Mouse (Mus musculus): ENCODE data around the gene Cyp2d26. TPM values are rescaled to one million over a fixed set of nuclear protein-coding genes. Genes with fewer than 3 reads are reported as not detected.

The Cyp2d26 gene
- total RNA-seq (2018; cell fraction: chromatin; rRNA removed): 1 to 10 TPM in 1 of 26 experiments, not detected in 25; 1.2 TPM
- total RNA-seq (2018; cell fraction: cytosol; rRNA removed): not detected
- under 1 TPM in 1 of 26 experiments, not detected in 25; 0.50 TPM for total RNA-seq (2018; cell fraction: nucleus; rRNA removed)
- polyA plus RNA-seq (2018): not detected in 3 replicates

GRCm38 (mm10) chr15:82794277-82794676, at the start of gene Cyp2d26:
TSS of gene Cyp2d26 (minus strand) at chr15:82794294.
- H3K79me2 ChIP-seq (ENCODE audit: inconsistent target): no peaks in the 10 kb centered on the region

GRCm38 (mm10) chr15:82839146-82839545, 45.1 kb upstream of the Cyp2d26 start:
- H3K27ac ChIP-seq: no peak overlapping the region
- 86% methylated on average over 3 of the region's 3 CpGs for WGBS (ENCODE audit: missing documents)
- peaks cover 8% of the 10 kb centered on the region; the same call in 1 of the 2 replicates for H3K79me2 ChIP-seq (ENCODE audit: inconsistent target)
- H3K36me3 ChIP-seq (ENCODE audit: inconsistent target): no peaks in the 10 kb centered on the region
- no peak overlapping the region for H3K4me3 ChIP-seq (ENCODE audit: inconsistent target)

More at GRCm38 (mm10) chr15:82794277-82794676, at the start of gene Cyp2d26:
- Histone ChIP-seq H3K4me3 (ENCODE audit: inconsistent target) (no peak within 1 kb of the TSS), H3K27ac (no peak within 1 kb of the TSS), H3K36me3 (ENCODE audit: inconsistent target) (no peaks in the 10 kb centered on the region)
- 100% methylated on average over 5 of the region's 5 CpGs for WGBS (ENCODE audit: missing documents)

- no peaks in the 10 kb centered on the region for H3K36me3 ChIP-seq (ENCODE audit: inconsistent target)
- WGBS (ENCODE audit: missing documents): 98% methylated on average over 6 of the region's 6 CpGs
- no peak overlapping the region for H3K4me3 ChIP-seq (ENCODE audit: inconsistent target)
- H3K79me2 ChIP-seq (ENCODE audit: inconsistent target): peaks cover 31% of the 10 kb centered on the region; the same call in 1 of the 2 replicates
- H3K27ac ChIP-seq: no peak overlapping the region
Measured at GRCm38 (mm10) chr15:82829917-82830316, 35.8 kb upstream of the Cyp2d26 start.

- peaks cover 27% of the 10 kb centered on the region; the same call in 1 of the 2 replicates for H3K79me2 ChIP-seq (ENCODE audit: inconsistent target)
- H3K36me3 ChIP-seq (ENCODE audit: inconsistent target): peaks cover 4% of the 10 kb centered on the region; the same call in 1 of the 2 replicates
- H3K4me3 ChIP-seq (ENCODE audit: inconsistent target): no peak overlapping the region
- H3K27ac ChIP-seq: no peak overlapping the region
Measured at GRCm38 (mm10) chr15:82825866-82826265, 31.8 kb upstream of the Cyp2d26 start.

- Histone ChIP-seq H3K36me3 (ENCODE audit: inconsistent target) (peaks cover 4% of the 10 kb centered on the region; the same call in 1 of the 2 replicates), H3K27ac (no peak overlapping the region)
- WGBS (ENCODE audit: missing documents): 100% methylated on average over 2 of the region's 4 CpGs
Measured at GRCm38 (mm10) chr15:82822347-82822746, 28.3 kb upstream of the Cyp2d26 start.

GRCm38 (mm10) chr15:82821657-82822056, 27.6 kb upstream of the Cyp2d26 start:
- H3K4me3 ChIP-seq (ENCODE audit: inconsistent target): no peak overlapping the region
- H3K27ac ChIP-seq: no peak overlapping the region
- 86% methylated on average over 1 of the region's 1 CpGs for WGBS (ENCODE audit: missing documents)
- peaks cover 6% of the 10 kb centered on the region; the same call in 1 of the 2 replicates for H3K79me2 ChIP-seq (ENCODE audit: inconsistent target)
- H3K36me3 ChIP-seq (ENCODE audit: inconsistent target): peaks cover 4% of the 10 kb centered on the region; the same call in 1 of the 2 replicates

More at GRCm38 (mm10) chr15:82822347-82822746, 28.3 kb upstream of the Cyp2d26 start:
- Histone ChIP-seq H3K4me3 (ENCODE audit: inconsistent target) (no peak overlapping the region), H3K79me2 (ENCODE audit: inconsistent target) (peaks cover 13% of the 10 kb centered on the region; the same call in 1 of the 2 replicates)

- Histone ChIP-seq H3K79me2 (ENCODE audit: inconsistent target) (no peaks in the 10 kb centered on the region), H3K4me3 (ENCODE audit: inconsistent target) (no peak overlapping the region), H3K36me3 (ENCODE audit: inconsistent target) (peaks cover 6% of the 10 kb centered on the region; the same call in 1 of the 2 replicates), H3K27ac (no peak overlapping the region)
- WGBS (ENCODE audit: missing documents): 100% methylated on average over 4 of the region's 4 CpGs
Measured at GRCm38 (mm10) chr15:82815296-82815695, 21.2 kb upstream of the Cyp2d26 start.

GRCm38 (mm10) chr15:82814806-82815205, 20.7 kb upstream of the Cyp2d26 start:
- Histone ChIP-seq H3K79me2 (ENCODE audit: inconsistent target) (no peaks in the 10 kb centered on the region), H3K4me3 (ENCODE audit: inconsistent target) (no peak overlapping the region), H3K36me3 (ENCODE audit: inconsistent target) (peaks cover 6% of the 10 kb centered on the region; the same call in 1 of the 2 replicates), H3K27ac (no peak overlapping the region)
- 78% methylated on average over 4 of the region's 4 CpGs for WGBS (ENCODE audit: missing documents)

- H3K36me3 ChIP-seq (ENCODE audit: inconsistent target): peaks cover 6% of the 10 kb centered on the region; the same call in 1 of the 2 replicates
- H3K79me2 ChIP-seq (ENCODE audit: inconsistent target): no peaks in the 10 kb centered on the region
- WGBS (ENCODE audit: missing documents): 96% methylated on average over 7 of the region's 7 CpGs
- no peak overlapping the region for H3K4me3 ChIP-seq (ENCODE audit: inconsistent target)
- H3K27ac ChIP-seq: no peak overlapping the region
Measured at GRCm38 (mm10) chr15:82814321-82814720, 20.2 kb upstream of the Cyp2d26 start.

GRCm38 (mm10) chr15:82810556-82810955, 16.5 kb upstream of the Cyp2d26 start:
- no CpG with 5 or more reads among the region's 1 CpGs for WGBS (ENCODE audit: missing documents)
- Histone ChIP-seq H3K79me2 (ENCODE audit: inconsistent target) (no peaks in the 10 kb centered on the region), H3K4me3 (ENCODE audit: inconsistent target) (no peak overlapping the region), H3K27ac (no peak overlapping the region), H3K36me3 (ENCODE audit: inconsistent target) (peaks cover 6% of the 10 kb centered on the region; the same call in 1 of the 2 replicates)

GRCm38 (mm10) chr15:82809511-82809910, 15.4 kb upstream of the Cyp2d26 start:
- H3K4me3 ChIP-seq (ENCODE audit: inconsistent target): no peak overlapping the region
- H3K27ac ChIP-seq: no peak overlapping the region
- 81% methylated on average over 4 of the region's 6 CpGs for WGBS (ENCODE audit: missing documents)
- H3K79me2 ChIP-seq (ENCODE audit: inconsistent target): no peaks in the 10 kb centered on the region
- peaks cover 6% of the 10 kb centered on the region; the same call in 1 of the 2 replicates for H3K36me3 ChIP-seq (ENCODE audit: inconsistent target)

- WGBS (ENCODE audit: missing documents): 65% methylated on average over 5 of the region's 5 CpGs
- Histone ChIP-seq H3K4me3 (ENCODE audit: inconsistent target) (no peak overlapping the region), H3K36me3 (ENCODE audit: inconsistent target) (no peaks in the 10 kb centered on the region), H3K27ac (no peak overlapping the region), H3K79me2 (ENCODE audit: inconsistent target) (no peaks in the 10 kb centered on the region)
Measured at GRCm38 (mm10) chr15:82806969-82807763, 13.1 kb upstream of the Cyp2d26 start.

GRCm38 (mm10) chr15:82804708-82805639, 10.9 kb upstream of the Cyp2d26 start:
- 75% methylated on average over 5 of the region's 5 CpGs for WGBS (ENCODE audit: missing documents)
- H3K36me3 ChIP-seq (ENCODE audit: inconsistent target): no peaks in the 10 kb centered on the region

GRCm38 (mm10) chr15:82795936-82796440, 1.9 kb upstream of the Cyp2d26 start:
- WGBS (ENCODE audit: missing documents): 80% methylated on average over 3 of the region's 3 CpGs
- no peaks in the 10 kb centered on the region for H3K79me2 ChIP-seq (ENCODE audit: inconsistent target)
- no peak overlapping the region for H3K4me3 ChIP-seq (ENCODE audit: inconsistent target)
- H3K27ac ChIP-seq: no peak overlapping the region
- no peaks in the 10 kb centered on the region for H3K36me3 ChIP-seq (ENCODE audit: inconsistent target)

More at GRCm38 (mm10) chr15:82804708-82805639, 10.9 kb upstream of the Cyp2d26 start:
- Histone ChIP-seq H3K4me3 (ENCODE audit: inconsistent target) (no peak overlapping the region), H3K79me2 (ENCODE audit: inconsistent target) (no peaks in the 10 kb centered on the region), H3K27ac (no peak overlapping the region)

Measured in macrophage (primary cell).